Mouse (Mus musculus) adrenal gland, adult 18-20 months (tissue): ENCODE measurements at regions not wholly inside any gene's neighbourhood (a gene's known extent, or its start where the extent isn't known, plus 50 kb on each side); places are given as distances from the start of the nearest gene placed in this dataset.
A peak's percentile ranks its signal among the peaks of the same experiment; 100 is the strongest.
"Not testable (repeated sequence)": the region's sequence is repeated elsewhere in the genome, so short reads cannot be mapped to it uniquely, and the experiment has no call there.

Experiments
- DNase-seq, 2 experiments: peaks; one replicate each; pipeline ENCODE4 v3.0.0; 2021 to 2022; ENCODE audit warnings: low spot score in 2 of 2

DNA sequence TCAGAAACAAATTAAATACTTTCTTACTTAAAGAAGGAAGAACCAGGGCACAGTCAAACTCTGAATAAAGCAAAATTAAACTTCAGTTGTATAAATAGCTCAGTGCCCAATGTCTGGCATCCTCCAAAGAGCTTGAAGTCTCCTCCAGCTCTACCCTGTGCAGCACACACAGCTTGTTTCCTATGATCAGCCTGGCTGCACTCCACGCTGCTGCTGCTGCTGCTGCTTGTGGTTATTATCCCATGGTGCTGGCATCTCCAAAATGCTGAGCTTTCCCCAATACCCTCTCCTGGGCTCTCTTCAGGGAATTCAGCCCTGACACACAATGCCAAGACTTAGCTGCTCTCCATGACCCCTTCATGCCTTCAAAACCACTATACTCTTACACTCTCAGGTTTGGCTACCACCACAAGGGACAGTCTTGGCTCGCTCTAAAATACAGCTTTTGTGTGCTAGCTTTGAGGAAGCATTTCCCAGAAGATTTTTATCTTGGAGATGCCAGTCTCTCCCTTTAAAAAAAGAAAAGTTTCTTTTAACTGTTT lies 121.0 kb downstream of the Rab10 start:
- not testable (repeated sequence) for DNase-seq

DNA sequence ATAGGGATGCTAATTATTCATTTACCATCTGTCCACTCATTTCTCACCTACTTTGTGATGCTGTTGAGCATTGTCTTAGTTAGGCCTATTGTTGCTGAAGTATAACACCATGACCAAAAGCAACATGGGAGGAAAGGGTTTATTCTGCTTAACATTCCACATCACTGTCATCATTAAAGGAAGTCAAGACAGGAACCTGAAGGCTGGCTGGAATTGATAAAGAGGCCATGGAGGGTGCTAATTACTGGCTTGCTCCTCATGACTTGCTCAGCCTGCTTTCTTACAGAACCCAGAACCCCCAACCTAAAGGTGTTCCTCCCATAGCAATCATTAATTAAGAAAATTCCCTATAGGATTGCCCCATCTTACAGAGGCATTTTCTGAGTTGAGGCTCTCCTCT lies 121.6 kb downstream of the Rab10 start:
- no peak for DNase-seq

- no peak for DNase-seq
Measured at GRCm38 (mm10) chr12:3173325-3173724, 136.4 kb downstream of the Rab10 start.

DNA sequence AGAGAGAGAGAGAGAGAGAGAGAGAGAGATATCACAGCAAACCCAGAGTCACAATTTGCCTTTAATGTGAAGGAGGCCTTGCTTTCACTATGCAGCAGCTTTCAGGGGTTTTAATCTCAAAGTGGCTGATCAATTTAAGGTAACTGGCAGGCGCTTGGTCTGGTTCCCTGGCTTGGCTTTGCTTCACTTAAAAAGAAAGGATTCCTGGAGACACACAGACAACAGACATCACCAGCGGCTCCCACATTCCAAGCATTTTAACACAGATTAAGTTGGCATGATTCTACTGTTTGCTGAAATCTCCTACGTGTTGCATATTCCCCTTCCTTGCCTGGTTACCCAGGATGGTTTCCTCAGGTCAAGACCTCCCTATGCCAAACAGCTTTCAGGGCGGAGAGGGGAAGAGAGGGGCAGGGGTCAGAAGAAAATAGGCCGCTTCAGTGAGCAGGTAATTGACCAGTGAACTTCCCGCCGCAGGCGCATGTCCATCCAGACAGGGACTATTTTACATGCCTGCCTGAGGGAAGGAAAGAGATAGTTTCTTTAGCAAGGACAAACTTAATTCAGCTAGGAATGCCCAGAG lies 140.0 kb downstream of the Rab10 start:
- not testable (repeated sequence) for DNase-seq

- DNase-seq, result not testable (repeated sequence)
Measured at GRCm38 (mm10) chr12:3161666-3162065, 148.1 kb downstream of the Rab10 start.

GRCm38 (mm10) chr12:3158771-3159170 lies 151.0 kb downstream of the Rab10 start:
- DNase-seq, result not testable (repeated sequence)

GRCm38 (mm10) chr12:3153705-3154104 lies 156.1 kb downstream of the Rab10 start:
- not testable (repeated sequence) for DNase-seq

- not testable (repeated sequence) for DNase-seq
Measured at GRCm38 (mm10) chr12:3132553-3132952, 177.2 kb downstream of the Rab10 start.

GRCm38 (mm10) chr12:3131149-3131751 lies 178.5 kb downstream of the Rab10 start:
- DNase-seq, result not testable (repeated sequence)

GRCm38 (mm10) chr12:3127336-3127735 lies 182.4 kb downstream of the Rab10 start:
- not testable (repeated sequence) for DNase-seq

DNA sequence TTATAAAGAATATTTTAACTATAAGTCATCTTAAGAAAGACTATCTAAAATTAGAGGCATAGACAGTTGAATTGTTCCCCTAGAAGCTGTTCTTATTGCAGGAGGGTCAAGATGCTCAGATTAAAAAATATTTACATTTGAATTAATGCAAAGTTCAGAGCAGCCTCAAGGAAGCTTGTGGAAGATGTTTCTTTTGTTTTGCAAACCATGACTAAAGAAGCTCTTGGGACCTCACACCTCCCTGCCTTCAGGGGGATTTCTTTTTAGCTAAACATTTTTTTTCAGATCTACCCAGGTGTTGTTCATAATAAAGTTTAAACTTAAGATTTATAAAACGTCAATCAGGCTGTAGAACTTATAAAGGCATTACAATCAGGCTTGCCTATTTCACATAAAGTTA lies 185.7 kb downstream of the Rab10 start:
- no peak for DNase-seq

GRCm38 (mm10) chr12:3110589-3110988 lies 199.2 kb downstream of the Rab10 start:
- not testable (repeated sequence) for DNase-seq

- DNase-seq, result peak in 1 of 2 experiments; percentile 45
Measured at GRCm38 (mm10) chr12:3109671-3110070, 200.1 kb downstream of the Rab10 start.

DNA sequence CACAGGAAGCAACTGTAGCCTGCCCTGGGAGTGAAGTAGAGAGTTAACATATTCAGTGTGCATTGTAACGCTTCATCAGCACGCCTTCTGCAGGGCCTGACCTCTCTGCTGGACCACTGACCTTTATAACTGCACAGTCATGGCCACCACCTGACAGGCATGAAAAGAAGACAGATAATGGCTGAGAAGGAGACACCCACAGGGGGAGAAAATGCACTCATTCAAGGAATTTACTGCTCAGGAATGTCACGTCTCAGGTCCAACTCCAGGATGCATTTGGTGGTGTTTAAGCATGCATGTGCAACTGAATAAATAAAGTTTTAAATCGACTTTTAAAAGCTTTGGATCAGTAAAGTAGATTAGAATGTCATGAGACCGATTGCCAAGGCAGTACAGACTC lies 207.8 kb downstream of the Rab10 start:
- not testable (repeated sequence) for DNase-seq

DNA sequence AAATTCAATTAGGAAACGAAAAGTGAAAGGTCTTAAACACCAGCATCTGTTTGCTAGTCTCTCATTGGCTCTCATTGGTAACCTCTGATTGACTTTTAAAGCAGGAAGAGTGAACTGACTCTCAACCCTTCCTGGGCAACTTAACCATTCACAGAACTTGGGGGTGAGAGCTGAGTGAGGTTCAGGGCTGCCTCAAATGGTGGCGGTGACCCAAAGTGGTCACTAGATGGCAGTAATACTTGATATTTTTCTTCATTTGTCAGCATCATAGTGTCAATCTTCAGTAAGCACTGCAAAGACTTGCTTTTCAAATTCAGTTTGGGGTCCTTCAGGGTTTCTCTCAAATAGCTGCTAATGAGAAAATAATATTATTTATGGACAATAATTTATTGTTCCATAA lies 211.6 kb downstream of the Rab10 start:
- DNase-seq, result peak; percentile 33 to 34

GRCm38 (mm10) chr12:3094509-3094908 lies 215.3 kb downstream of the Rab10 start:
- DNase-seq, result no peak

DNA sequence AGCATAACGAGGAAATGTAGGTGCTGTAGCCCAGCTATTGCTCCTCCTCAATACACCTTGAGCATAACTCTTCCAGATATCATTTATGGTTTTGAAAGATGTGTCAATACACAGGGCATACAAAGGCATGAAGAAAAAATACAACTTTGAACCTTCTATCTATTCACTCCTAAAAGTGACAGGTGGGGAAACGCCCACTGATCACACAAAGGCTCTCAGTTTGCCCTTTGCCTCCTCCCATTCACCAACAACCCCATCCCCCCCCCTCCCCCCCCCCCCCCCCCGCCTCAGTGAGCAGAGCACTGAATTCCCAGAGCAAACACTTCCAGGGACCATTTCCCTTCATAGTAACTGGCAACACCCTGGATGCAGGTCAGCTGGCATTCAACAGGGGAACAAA lies 216.8 kb downstream of the Rab10 start:
- DNase-seq, result not testable (repeated sequence)

- peak in 1 of 2 experiments; percentile 15 for DNase-seq
Measured at GRCm38 (mm10) chr12:3049546-3049945, 260.2 kb downstream of the Rab10 start.

DNA sequence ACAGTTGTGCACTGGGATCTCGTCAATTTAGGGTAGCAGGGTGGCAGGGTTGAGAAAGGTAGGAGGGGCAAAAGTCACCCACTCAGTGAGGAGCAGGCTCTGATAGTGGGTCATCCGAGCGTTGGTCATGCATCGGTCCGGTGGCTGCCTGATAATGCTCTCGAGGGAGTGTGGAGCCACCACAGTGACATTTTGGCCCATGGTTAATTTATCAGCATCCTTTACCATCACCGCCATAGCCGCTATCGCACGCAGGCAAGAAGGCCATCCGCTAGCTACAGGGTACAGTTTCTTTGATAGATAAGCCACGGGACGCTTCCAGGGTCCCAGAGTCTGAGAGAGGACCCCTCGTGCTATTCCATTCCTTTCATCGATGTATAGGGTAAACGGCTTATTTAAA lies 291.3 kb downstream of the Rab10 start:
- not testable (repeated sequence) for DNase-seq

DNA sequence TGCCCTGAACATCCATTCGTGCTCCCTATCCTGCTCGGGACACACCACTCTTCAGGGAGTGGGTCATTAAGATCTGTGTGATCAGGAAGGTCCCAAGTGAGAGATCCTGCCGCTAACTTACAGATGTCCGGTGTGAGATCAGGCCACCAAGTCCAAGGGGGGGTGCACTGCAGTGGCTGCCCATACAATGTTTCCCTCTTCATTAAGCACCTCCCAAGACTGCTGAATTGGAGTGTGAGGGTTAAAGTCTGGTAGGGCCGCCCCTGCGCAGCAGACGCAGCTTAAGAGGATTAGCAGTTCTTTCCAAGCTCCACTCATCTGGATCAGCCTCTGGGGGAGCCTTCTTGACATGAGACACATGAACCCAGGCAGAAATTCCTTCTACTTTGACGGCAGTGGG lies 293.0 kb downstream of the Rab10 start:
- DNase-seq, result not testable (repeated sequence)
